Mouse (Mus musculus) stomach, embryonic 14.5 days (tissue): ENCODE results near the gene Tle3. TPM values are rescaled to one million over a fixed set of nuclear protein-coding genes. Genes with fewer than 3 reads are reported as not detected.

Source experiments
- ATAC-seq: fragments of 200-750 bp; cut with Nextera tagmentation; 2 replicates; pipeline ENCODE4 v1.8.0; 2017; ENCODE audit warnings: low read depth, moderate TSS enrichment; ENCODE audit not compliant: insufficient number of reproducible peaks, insufficient read depth, low FRiP score
- H3K27ac ChIP-seq: fragments of 300-500 bp; sonication (generic); 2 replicates; pipeline ENCODE4 v1.5.1; 2014; ENCODE audit warnings: mild to moderate bottlenecking, low read length, moderate library complexity, mixed read lengths
- H3K27me3 ChIP-seq: fragments of 300-500 bp; sonication (generic); 2 replicates; pipeline ENCODE4 v1.6.1; 2014; ENCODE audit warnings: low read length, control low read depth, mixed read lengths; ENCODE audit not compliant: control insufficient read depth, insufficient read depth
- H3K36me3 ChIP-seq: fragments of 300-500 bp; sonication (generic); 2 replicates; pipeline ENCODE4 v1.6.1; 2014; ENCODE audit warnings: mild to moderate bottlenecking, control low read depth, low read length, moderate library complexity, mixed read lengths; ENCODE audit not compliant: control insufficient read depth, insufficient read depth
- H3K4me1 ChIP-seq: fragments of 300-500 bp; sonication (generic); 2 replicates; pipeline ENCODE4 v1.6.1; 2014; ENCODE audit warnings: low read length, control low read depth, mixed read lengths; ENCODE audit not compliant: control insufficient read depth, insufficient read depth
- H3K4me2 ChIP-seq: fragments of 300-500 bp; sonication (generic); replicated peaks from 2 replicates; pipeline ENCODE4 v1.6.1; 2014; ENCODE audit warnings: low read depth, low read length, control low read depth
- H3K4me3 ChIP-seq: fragments of 300-500 bp; sonication (generic); 2 replicates; pipeline ENCODE4 v1.5.1; 2014; ENCODE audit warnings: low read depth, low read length, control low read depth
- H3K9ac ChIP-seq: fragments of 300-500 bp; sonication (generic); replicated peaks from 2 replicates; pipeline ENCODE4 v1.6.1; 2014; ENCODE audit warnings: low read depth, mild to moderate bottlenecking, control low read depth, low read length, moderate library complexity, mixed read lengths
- H3K9me3 ChIP-seq: fragments of 300-500 bp; sonication (generic); 2 replicates; pipeline ENCODE4 v1.6.1; 2016; ENCODE audit warnings: low read depth, low read length, control low read depth; ENCODE audit not compliant: control insufficient read depth
- WGBS: fragments of 180-500 bp; shearing (Covaris S2); extraction: QIAGEN DNeasy Blood & Tissue Kit; methylation state at CpG from one replicate; pipeline ENCODE4 v1.1.7; 2014; 5-methylcytosine and 5-hydroxymethylcytosine counted together
- polyA plus RNA-seq: library from polyadenylated mRNA; unstranded; fragments of >200 nt; fragmentation: Nextera tagmentation; extraction: Ambion mirVana; gene quantifications from 2 replicates; pipeline ENCODE4 v1.2.1, GENCODE M21; 2014

The Tle3 gene
- polyA plus RNA-seq, 1 experiment from 2014 or later = 31.9 TPM

DNA sequence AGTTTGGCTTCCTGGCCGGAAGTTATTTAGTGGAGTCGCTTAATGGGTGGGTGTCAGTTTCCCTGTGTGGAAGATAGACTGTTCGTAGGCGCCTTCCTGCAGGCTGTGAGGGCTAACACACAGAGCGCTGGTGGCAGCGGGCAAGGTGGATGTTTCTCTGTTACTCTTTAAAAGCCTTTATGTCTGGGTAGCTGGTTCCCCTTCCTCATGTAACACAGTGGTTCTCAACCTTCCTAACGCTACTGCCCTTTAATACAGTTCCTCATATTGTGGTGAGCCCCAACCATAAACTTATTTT lies 17.2 kb downstream of the Tle3 start:
- peaks cover 23% of the 10 kb centered on the region for H3K4me1 ChIP-seq
- H3K36me3 ChIP-seq = peaks cover 60% of the 10 kb centered on the region
- no peak overlapping the region for H3K4me2 ChIP-seq
- no peak for ATAC-seq
- H3K9me3 ChIP-seq = no peaks in the 10 kb centered on the region
- no peaks in the 10 kb centered on the region for H3K27me3 ChIP-seq
- H3K4me3 ChIP-seq = no peak overlapping the region
- H3K9ac ChIP-seq = no peak overlapping the region
- 64% methylated on average over 7 of the region's 7 CpGs for WGBS
- no peak overlapping the region for H3K27ac ChIP-seq

DNA sequence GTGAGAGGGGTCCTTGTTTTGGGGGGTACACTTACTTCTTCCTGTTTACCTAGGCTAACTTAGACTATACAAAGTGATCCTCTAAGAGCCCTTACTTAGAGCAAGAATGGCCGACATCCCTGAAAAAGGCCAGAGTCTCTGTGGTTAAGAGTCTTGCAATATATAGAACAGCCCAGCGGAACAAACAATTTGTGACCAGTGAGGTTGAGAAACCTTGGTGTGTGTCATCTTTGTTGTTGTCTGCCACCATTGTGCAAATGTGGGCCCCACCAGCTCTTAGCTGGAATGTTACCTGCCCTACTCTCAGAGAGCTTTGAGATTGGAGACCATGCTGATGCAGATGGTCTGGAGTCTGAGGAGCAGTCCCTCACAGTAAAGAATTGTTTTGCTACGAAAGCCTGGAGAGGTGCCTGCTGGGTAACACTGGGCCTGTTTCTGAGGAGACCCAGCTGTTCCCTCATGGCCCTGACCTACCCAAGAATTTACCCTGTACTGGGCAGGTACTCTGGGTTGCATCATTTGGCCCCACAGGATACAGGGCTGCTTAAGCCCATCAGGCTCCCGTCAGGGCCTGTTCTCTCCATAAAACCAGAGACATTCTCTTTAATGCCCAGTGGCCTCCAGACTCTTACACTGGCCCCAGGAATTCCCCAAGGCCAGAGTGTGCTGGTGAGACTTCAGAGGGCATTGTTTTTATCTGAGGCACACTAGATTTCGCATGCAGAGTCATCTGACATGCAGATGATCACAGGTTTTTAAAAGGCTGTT lies 19.6 kb downstream of the Tle3 start:
- 60% methylated on average over 5 of the region's 5 CpGs for WGBS
- H3K4me1 ChIP-seq = peaks cover 9% of the 10 kb centered on the region; the same call in 1 of the 2 replicates
- H3K4me3 ChIP-seq = no peak overlapping the region
- no peaks in the 10 kb centered on the region for H3K27me3 ChIP-seq
- no peaks in the 10 kb centered on the region for H3K9me3 ChIP-seq
- ATAC-seq = no peak
- H3K4me2 ChIP-seq = no peak overlapping the region
- H3K9ac ChIP-seq = no peak overlapping the region
- peaks cover 68% of the 10 kb centered on the region for H3K36me3 ChIP-seq
- no peak overlapping the region for H3K27ac ChIP-seq

DNA sequence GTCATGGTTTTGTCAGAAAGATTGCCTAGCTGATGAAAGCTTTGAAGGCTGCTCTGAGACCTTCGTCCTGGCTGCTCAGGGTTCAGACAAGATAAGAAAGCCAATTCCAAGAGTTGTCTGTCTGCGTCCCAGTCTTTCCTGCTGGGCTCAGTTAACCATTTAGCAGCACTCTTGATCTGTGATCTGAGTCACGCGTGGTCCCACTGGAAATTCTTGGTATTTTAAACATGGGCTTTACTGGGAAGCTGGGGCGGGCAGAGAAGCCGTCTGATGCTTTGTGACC lies 20.1 kb downstream of the Tle3 start:
- 77% methylated on average over 6 of the region's 6 CpGs for WGBS
- ATAC-seq = no peak
- no peaks in the 10 kb centered on the region for H3K9me3 ChIP-seq
- no peak overlapping the region for H3K9ac ChIP-seq
- no peak overlapping the region for H3K27ac ChIP-seq
- no peak overlapping the region for H3K4me2 ChIP-seq
- peaks cover 11% of the 10 kb centered on the region; the same call in 1 of the 2 replicates for H3K4me1 ChIP-seq
- H3K4me3 ChIP-seq = no peak overlapping the region
- H3K27me3 ChIP-seq = no peaks in the 10 kb centered on the region
- peaks cover 70% of the 10 kb centered on the region for H3K36me3 ChIP-seq

DNA sequence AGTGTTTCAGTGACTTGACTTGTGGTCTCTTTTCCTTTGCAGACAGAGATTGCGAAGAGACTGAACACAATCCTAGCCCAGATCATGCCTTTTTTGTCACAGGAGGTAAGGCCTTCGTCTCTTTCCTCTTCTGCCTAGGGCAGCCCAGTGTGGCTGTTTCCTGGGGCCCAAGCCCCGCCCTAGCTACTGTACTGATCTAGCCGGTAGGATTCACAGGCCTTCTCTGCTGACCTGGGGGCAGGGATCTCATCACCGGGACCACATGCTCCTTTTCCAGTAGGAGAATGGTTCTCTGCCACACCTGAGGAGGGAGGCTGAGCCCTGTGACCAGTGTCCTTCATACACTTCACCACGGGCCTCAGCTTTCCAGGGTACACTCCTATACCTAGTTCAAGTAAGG lies 21.0 kb downstream of the Tle3 start:
- no peak for ATAC-seq
- Histone ChIP-seq H3K9me3 (no peaks in the 10 kb centered on the region), H3K27ac (no peak overlapping the region), H3K4me3 (no peak overlapping the region), H3K27me3 (no peaks in the 10 kb centered on the region), H3K4me1 (peaks cover 11% of the 10 kb centered on the region; the same call in 1 of the 2 replicates), H3K36me3 (peaks cover 69% of the 10 kb centered on the region), H3K9ac (no peak overlapping the region), H3K4me2 (no peak overlapping the region)
- WGBS = 76% methylated on average over 6 of the region's 6 CpGs

DNA sequence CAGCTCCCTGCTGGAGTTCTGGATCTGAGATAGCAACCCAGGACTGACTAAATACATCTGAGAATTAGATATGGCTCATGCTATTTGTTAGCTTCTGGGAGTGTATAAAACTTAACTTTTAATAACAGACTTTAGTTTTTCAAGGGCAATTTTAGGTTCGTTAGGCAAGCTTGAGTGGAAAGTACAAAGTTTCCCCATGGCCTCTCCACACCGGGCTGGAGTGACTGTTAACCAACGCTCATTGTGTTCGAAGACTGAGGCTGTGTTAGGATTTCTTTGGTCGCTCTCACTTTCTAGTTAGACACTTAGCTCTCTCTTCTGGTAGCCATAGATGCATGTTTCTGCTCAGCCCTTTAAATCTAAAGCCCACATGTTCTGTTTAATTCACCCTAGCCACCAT lies 21.7 kb downstream of the Tle3 start:
- Histone ChIP-seq H3K4me3 (no peak overlapping the region), H3K9ac (no peak overlapping the region), H3K27ac (no peak overlapping the region), H3K27me3 (no peaks in the 10 kb centered on the region), H3K36me3 (peaks cover 72% of the 10 kb centered on the region), H3K9me3 (no peaks in the 10 kb centered on the region), H3K4me2 (no peak overlapping the region), H3K4me1 (peaks cover 11% of the 10 kb centered on the region; the same call in 1 of the 2 replicates)
- ATAC-seq = no peak
- WGBS = 94% methylated on average over 5 of the region's 5 CpGs

DNA sequence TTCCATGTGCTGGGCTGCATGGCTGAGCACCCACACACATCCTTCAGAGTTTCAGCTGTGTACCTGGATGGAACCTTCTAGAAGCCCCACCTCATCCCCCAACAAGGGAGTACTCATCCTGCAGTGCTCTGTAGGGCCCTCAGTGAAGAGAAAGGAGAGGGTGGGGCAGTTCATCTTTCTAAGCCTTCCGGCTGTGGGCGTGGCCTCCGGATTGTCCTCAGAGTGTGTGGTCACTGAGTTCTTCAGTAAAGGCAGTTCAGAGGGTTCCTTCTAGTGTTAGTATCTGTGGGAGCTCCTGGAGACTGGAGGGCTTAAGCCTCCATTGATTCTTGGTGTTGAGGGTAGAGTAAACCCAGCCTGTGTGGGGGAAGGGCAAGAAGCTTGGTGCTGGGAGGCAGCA lies 22.9 kb downstream of the Tle3 start:
- Histone ChIP-seq H3K4me1 (0 out of 2 replicates have a peak, but pooled peaks cover 7% of the 10 kb centered on the region), H3K9me3 (no peaks in the 10 kb centered on the region), H3K36me3 (peaks cover 75% of the 10 kb centered on the region), H3K9ac (no peak overlapping the region), H3K4me2 (no peak overlapping the region), H3K27ac (no peak overlapping the region), H3K4me3 (no peak overlapping the region), H3K27me3 (no peaks in the 10 kb centered on the region)
- no peak for ATAC-seq
- WGBS = 93% methylated on average over 3 of the region's 3 CpGs

DNA sequence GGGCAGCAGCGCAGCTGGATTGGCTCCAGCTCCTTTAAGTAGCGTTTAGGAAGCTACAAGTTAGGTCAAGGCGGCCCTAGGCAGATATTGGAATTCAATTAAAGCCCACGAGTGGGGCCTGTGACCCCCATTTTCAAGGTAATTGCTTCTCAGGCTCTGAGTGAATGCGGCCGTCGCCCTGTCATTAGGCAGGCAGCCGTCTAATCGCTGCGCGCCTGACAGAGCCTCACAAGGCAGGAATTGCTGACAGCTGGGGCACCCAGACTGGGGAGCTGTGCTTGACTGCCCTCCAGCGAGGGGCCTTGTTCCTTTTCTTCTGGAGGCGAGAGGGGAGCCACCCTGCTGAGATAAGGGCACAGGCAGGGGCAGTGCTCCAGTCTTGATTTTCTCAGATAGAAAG lies 24.3 kb downstream of the Tle3 start:
- no peak overlapping the region for H3K4me3 ChIP-seq
- H3K9me3 ChIP-seq = no peaks in the 10 kb centered on the region
- WGBS = 52% methylated on average over 13 of the region's 13 CpGs
- H3K27ac ChIP-seq = no peak overlapping the region
- no peak for ATAC-seq
- 0 out of 2 replicates have a peak, but pooled peaks cover 14% of the 10 kb centered on the region for H3K4me1 ChIP-seq
- no peaks in the 10 kb centered on the region for H3K27me3 ChIP-seq
- no peak overlapping the region for H3K4me2 ChIP-seq
- peaks cover 76% of the 10 kb centered on the region for H3K36me3 ChIP-seq
- no peak overlapping the region for H3K9ac ChIP-seq

DNA sequence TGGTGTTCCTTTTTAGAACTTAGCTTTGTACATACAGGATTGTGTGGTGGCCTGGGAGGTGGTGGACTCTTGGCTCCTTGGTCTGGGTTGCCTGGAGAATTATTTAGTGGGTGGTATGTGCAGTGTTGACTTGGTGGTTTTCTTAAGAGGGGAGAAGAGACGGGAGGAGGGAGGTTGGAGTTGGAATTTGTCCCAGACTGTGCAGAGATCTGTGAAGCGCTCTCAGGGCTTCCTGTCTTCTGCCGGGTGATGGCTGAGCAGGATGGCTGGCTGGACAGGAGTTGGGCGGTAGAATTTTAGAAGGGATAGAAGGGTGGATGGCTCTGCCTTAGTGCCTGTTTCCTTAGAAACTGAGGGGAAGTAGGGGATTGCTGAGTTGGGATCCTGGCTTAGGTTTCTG lies 25.0 kb downstream of the Tle3 start:
- ATAC-seq = no peak
- no peak overlapping the region for H3K9ac ChIP-seq
- no peak overlapping the region for H3K4me3 ChIP-seq
- H3K4me2 ChIP-seq = no peak overlapping the region
- H3K4me1 ChIP-seq = 0 out of 2 replicates have a peak, but pooled peaks cover 14% of the 10 kb centered on the region
- H3K27ac ChIP-seq = no peak overlapping the region
- H3K27me3 ChIP-seq = no peaks in the 10 kb centered on the region
- peaks cover 82% of the 10 kb centered on the region for H3K36me3 ChIP-seq
- 58% methylated on average over 4 of the region's 4 CpGs for WGBS
- H3K9me3 ChIP-seq = no peaks in the 10 kb centered on the region

DNA sequence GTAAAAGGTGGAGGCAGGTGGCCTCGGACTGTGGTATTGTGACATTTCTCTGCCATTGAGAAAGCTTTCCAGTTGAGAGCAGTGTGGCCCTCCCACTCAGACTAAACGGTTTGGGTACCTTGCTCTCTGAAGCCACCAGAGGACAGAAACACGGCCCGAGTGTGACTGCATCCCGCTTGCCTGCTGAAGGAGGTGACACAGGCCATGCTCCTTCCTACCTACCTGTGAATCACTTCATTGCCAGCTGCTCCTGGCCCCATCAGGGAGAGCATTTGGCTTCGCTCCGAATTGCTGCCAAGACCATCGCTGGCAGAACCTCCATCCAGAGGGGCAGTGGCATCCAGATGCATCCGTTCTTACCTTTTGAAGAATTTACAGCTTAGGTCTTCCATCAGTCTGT lies 26.0 kb downstream of the Tle3 start:
- Histone ChIP-seq H3K9ac (no peak overlapping the region), H3K4me3 (no peak overlapping the region), H3K36me3 (peaks cover 85% of the 10 kb centered on the region), H3K4me1 (0 out of 2 replicates have a peak, but pooled peaks cover 14% of the 10 kb centered on the region), H3K4me2 (no peak overlapping the region), H3K27ac (no peak overlapping the region), H3K27me3 (no peaks in the 10 kb centered on the region), H3K9me3 (no peaks in the 10 kb centered on the region)
- ATAC-seq = no peak
- WGBS = 91% methylated on average over 9 of the region's 9 CpGs
